Comparison of ENCODE assay signal across 8 mouse cellular contexts in genomic region chr14:60736591-60737192, GRCm38 (mm10). TPM values are rescaled to one million over a fixed set of nuclear protein-coding genes. Genes with fewer than 3 reads are reported as not detected.
DNase-seq lines count a peak whose midpoint lies in the region; ATAC-seq and TF ChIP-seq lines count a peak whose summit lies in the region.

No protein-coding gene starts in this region.

- 0 out of 4 replicates have a peak overlapping the region, but pooled peaks of 1 of the 2 experiments have one; percentile 3 for H3K4me3 ChIP-seq in ES-E14 (ENCODE audit: insufficient read depth in 1 of 2, low read depth in 1 of 2, low read length in 2 of 2, poor library complexity in 1 of 2, severe bottlenecking in 1 of 2)
- H3K4me3 ChIP-seq in embryonic facial prominence, embryonic 14.5 days (ENCODE audit: low read depth, low read length) = no peak overlapping the region
- H3K4me3 ChIP-seq in midbrain, postnatal 0 days (ENCODE audit: low read depth, low read length) = no peak overlapping the region

- peaks cover 17 to 45% of the 10 kb centered on the region in 2 experiments for H3K4me1 ChIP-seq in ES-E14 (ENCODE audit: control insufficient read depth in 2 of 2, insufficient read depth in 2 of 2, low read length in 2 of 2, poor library complexity in 1 of 2)
- peaks cover 49% of the 10 kb centered on the region for H3K4me1 ChIP-seq in embryonic facial prominence, embryonic 14.5 days (ENCODE audit: control insufficient read depth, insufficient read depth, low read length)
- peaks cover 18% of the 10 kb centered on the region; the same call in 1 of the 2 replicates for H3K4me1 ChIP-seq in midbrain, postnatal 0 days (ENCODE audit: insufficient read depth, low read length)

- no peaks in the 10 kb centered on the region for H3K36me3 ChIP-seq in ES-E14 (ENCODE audit: control insufficient read depth, insufficient read depth, low read length, poor library complexity, severe bottlenecking)
- H3K36me3 ChIP-seq in embryonic facial prominence, embryonic 14.5 days (ENCODE audit: control insufficient read depth, insufficient read depth, low read length) = no peaks in the 10 kb centered on the region
- no peaks in the 10 kb centered on the region for H3K36me3 ChIP-seq in midbrain, postnatal 0 days (ENCODE audit: insufficient read depth, low read length)

- H3K27ac ChIP-seq in ES-E14 (ENCODE audit: insufficient read depth, low read depth, low read length, poor library complexity, severe bottlenecking) = peak overlapping the region; percentile 83
- peak overlapping the region; percentile 85 for H3K27ac ChIP-seq in embryonic facial prominence, embryonic 14.5 days (replicated peaks; ENCODE audit: low read depth, low read length)
- peak overlapping the region; percentile 26; the same call in 1 of the 2 replicates for H3K27ac ChIP-seq in midbrain, postnatal 0 days (ENCODE audit: low read depth, low read length)

- WGBS in embryonic facial prominence, embryonic 14.5 days = 5% methylated on average over 4 of the region's 4 CpGs
- WGBS in midbrain, postnatal 0 days = 10% methylated on average over 4 of the region's 4 CpGs

- in situ Hi-C loops in ES-E14 (cut with MboI; ENCODE audit: low sequenced_read_pairs in 2 of 2, unreplicated experiment in 2 of 2) = no loop called here

- peak overlapping the region; percentile 39 for H3K4me2 ChIP-seq in embryonic facial prominence, embryonic 14.5 days (ENCODE audit: low read depth, low read length)
- no peak overlapping the region for H3K4me2 ChIP-seq in midbrain, postnatal 0 days (ENCODE audit: low read depth, low read length, poor library complexity, severe bottlenecking)

- H3K9ac ChIP-seq in ES-E14 (ENCODE audit: insufficient read depth, low read depth, low read length, poor library complexity, severe bottlenecking) = 0 out of 2 replicates have a peak overlapping the region, but pooled peaks have one; percentile 2
- H3K9ac ChIP-seq in embryonic facial prominence, embryonic 14.5 days (ENCODE audit: low read depth, low read length) = peak overlapping the region; percentile 46; the same call in 1 of the 2 replicates
- no peak overlapping the region for H3K9ac ChIP-seq in midbrain, postnatal 0 days (replicated peaks; ENCODE audit: low read length, poor library complexity, severe bottlenecking)

- DNase-seq in 3134 (ENCODE audit: extremely low read depth, insufficient read length, low spot score) (peak; percentile 50), ES-E14 (ENCODE audit: low read depth, low spot score) (peak; percentile 40), liver (peak; percentile 45)
- peak; percentile 77 for DNase-seq in embryonic facial prominence, embryonic 14.5 days (ENCODE audit: low spot score)
- DNase-seq in midbrain, postnatal 0 days (ENCODE audit: low spot score) = no peak
- DNase-seq in thymus, postnatal 36 days = peak; percentile 76 to 86
- DNase-seq in frontal cortex, postnatal 25 days (ENCODE audit: low spot score in 2 of 2) = no peak

- ATAC-seq in embryonic facial prominence, embryonic 14.5 days (ENCODE audit: low read depth) = peak; percentile 58
- ATAC-seq in hematopoietic stem cell, adult 5-6 weeks (replicated peaks in 1 of 2; ENCODE audit: insufficient read depth in 1 of 2, low FRiP score in 2 of 2, low TSS enrichment in 1 of 2, low read depth in 1 of 2, poor library complexity in 2 of 2, severe bottlenecking in 2 of 2) = peak; percentile 73 to 82
- no peak for ATAC-seq in midbrain, postnatal 0 days (ENCODE audit: low FRiP score)

- TF ChIP-seq CTCF in midbrain, postnatal 0 days (IDR thresholded peaks at IDR 0.05) = no peak

- H3K27me3 ChIP-seq in embryonic facial prominence, embryonic 14.5 days (replicated peaks; ENCODE audit: control insufficient read depth, insufficient read depth, low read length) = no peaks in the 10 kb centered on the region
- H3K27me3 ChIP-seq in midbrain, postnatal 0 days (ENCODE audit: insufficient read depth, low read length) = no peaks in the 10 kb centered on the region

- no peaks in the 10 kb centered on the region for H3K9me3 ChIP-seq in ES-E14 (ENCODE audit: control insufficient read depth, insufficient read depth, low read depth, low read length)
- H3K9me3 ChIP-seq in embryonic facial prominence, embryonic 14.5 days (ENCODE audit: control insufficient read depth, low read length) = no peaks in the 10 kb centered on the region
- no peaks in the 10 kb centered on the region for H3K9me3 ChIP-seq in midbrain, postnatal 0 days (ENCODE audit: low read length)

TF ChIP-seq in ES-E14, 5 proteins besides CTCF, POLR2A, EP300 and RAD21:
- TF ChIP-seq ZNF384 (IDR thresholded peaks at IDR 0.05; ENCODE audit: low read depth, low read length) (no peak), HCFC1 (IDR thresholded peaks at IDR 0.05; ENCODE audit: borderline replicate concordance, insufficient read depth, low read length) (no peak), CHD2 (IDR thresholded peaks at IDR 0.05; ENCODE audit: low read depth, low read length) (no peak), MAFK (IDR thresholded peaks at IDR 0.05; ENCODE audit: insufficient read depth, low read depth, low read length) (no peak), ZC3H11A (IDR thresholded peaks at IDR 0.05; ENCODE audit: borderline replicate concordance, low read depth, low read length) (no peak)

RNA-seq across cellular contexts. Expression of gene C1qtnf9, which starts 31.2 kb away (rescaled TPM):
- 0.49 and 0.90 TPM in 2 replicates for total RNA-seq in ES-E14 (2012; rRNA removed)
- polyA plus RNA-seq in embryonic facial prominence, embryonic 14.5 days (2014; fragmentation: Nextera tagmentation; extraction: Ambion mirVana) = 0.97 and 1.3 TPM in 2 replicates
- total RNA-seq in hematopoietic stem cell, adult 5-6 weeks (2017) = not detected in 2 replicates
- total RNA-seq in midbrain, postnatal 0 days (2014; rRNA removed) = 0.11 and 0.28 TPM in 2 replicates
- 0.10 TPM in 1 of 2 replicates, not detected in the other for polyA plus RNA-seq in midbrain, postnatal 0 days (2015; fragmentation: Nextera tagmentation; extraction: Ambion mirVana)

RNA-seq across cellular contexts. Expression of gene Mipep, which starts 47.7 kb away (rescaled TPM):
- 7.9 and 17.3 TPM in 2 replicates for total RNA-seq in ES-E14 (2012; rRNA removed)
- polyA plus RNA-seq in embryonic facial prominence, embryonic 14.5 days (2014; fragmentation: Nextera tagmentation; extraction: Ambion mirVana) = 22.6 and 23.5 TPM in 2 replicates
- total RNA-seq in hematopoietic stem cell, adult 5-6 weeks (2017) = 12.8 and 25.6 TPM in 2 replicates
- total RNA-seq in midbrain, postnatal 0 days (2014; rRNA removed) = 23.6 and 32.1 TPM in 2 replicates
- 16.7 and 17.1 TPM in 2 replicates for polyA plus RNA-seq in midbrain, postnatal 0 days (2015; fragmentation: Nextera tagmentation; extraction: Ambion mirVana)

Comparison
In these comparisons a context has a peak if more than half of its experiments do, and no peak if none do; other contexts are left out.
1. DNase-seq: peak in 3134 (single experiment), ES-E14 (single experiment), embryonic facial prominence, embryonic 14.5 days (single experiment), liver (single experiment) and thymus, postnatal 36 days (2 of 2); none in midbrain, postnatal 0 days (single experiment) and frontal cortex, postnatal 25 days (0 of 2).
2. H3K27ac ChIP-seq: peak in every context shown above with its lines; median percentile 85 in embryonic facial prominence, embryonic 14.5 days; 83 in ES-E14; 26 in midbrain, postnatal 0 days.